Mouse (Mus musculus) forebrain, embryonic 10.5 days (tissue): Measurements from ENCODE around the gene Selenof. TPM values are rescaled to one million over a fixed set of nuclear protein-coding genes. Genes with fewer than 3 reads are reported as not detected.

ENCODE experiments used
- DNase-seq: peaks from one replicate; pipeline ENCODE4 v3.0.0-alpha.2; 2017; ENCODE audit warnings: low spot score; ENCODE audit errors: extremely low spot score
- H3K27ac ChIP-seq: fragments of 300-500 bp; sonication (generic); 2 replicates; pipeline ENCODE4 v1.5.1; 2016; ENCODE audit warnings: mild to moderate bottlenecking
- H3K27me3 ChIP-seq: fragments of 300-500 bp; sonication (generic); 2 replicates; pipeline ENCODE4 v1.6.1; 2016; ENCODE audit warnings: mild to moderate bottlenecking; ENCODE audit not compliant: poor library complexity, severe bottlenecking
- H3K36me3 ChIP-seq: fragments of 300-500 bp; sonication (generic); replicated peaks from 2 replicates; pipeline ENCODE4 v1.6.1; 2016; ENCODE audit warnings: mild to moderate bottlenecking, moderate library complexity
- H3K4me1 ChIP-seq: fragments of 300-500 bp; sonication (generic); 2 replicates; pipeline ENCODE4 v1.6.1; 2016
- H3K4me3 ChIP-seq: fragments of 300-500 bp; sonication (generic); 2 replicates; pipeline ENCODE4 v1.5.1; 2016; ENCODE audit warnings: mild to moderate bottlenecking, moderate library complexity
- H3K9me3 ChIP-seq: fragments of 300-500 bp; sonication (generic); 2 replicates; pipeline ENCODE4 v1.6.1; 2016; ENCODE audit warnings: mild to moderate bottlenecking, moderate library complexity
- WGBS: fragments of 180-500 bp; shearing (Covaris S2); methylation state at CpG from one replicate; pipeline ENCODE4 v1.1.7; 2016; 5-methylcytosine and 5-hydroxymethylcytosine counted together
- polyA plus RNA-seq: library from polyadenylated mRNA; unstranded; fragments of >200 nt; fragmentation: Nextera tagmentation; extraction: Ambion mirVana; gene quantifications from 2 replicates; pipeline ENCODE4 v1.2.1, GENCODE M21; 2016

Selenof gene
- polyA plus RNA-seq, 1 experiment from 2014 or later = 480 TPM

DNA sequence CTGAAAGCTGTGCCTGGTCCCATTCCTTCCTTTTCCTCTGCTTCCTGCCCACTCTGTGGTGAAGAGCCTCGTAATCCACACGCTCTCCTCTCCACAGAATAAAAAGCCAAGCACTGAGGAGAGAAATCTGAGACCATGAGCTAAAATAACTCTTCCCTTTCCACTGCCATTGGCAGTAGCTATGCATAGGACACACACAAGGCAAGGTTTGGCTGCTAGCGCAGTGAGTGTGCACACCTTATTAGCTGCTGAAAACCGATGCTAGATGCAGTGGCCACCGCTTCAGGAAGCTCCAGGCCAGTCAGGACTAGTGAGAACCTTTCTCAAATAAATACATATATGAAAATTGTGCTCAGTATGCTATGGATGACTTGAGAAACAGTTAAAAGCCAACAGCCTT, 20.1 kb upstream of the Selenof start:
- 92% methylated on average over 5 of the region's 5 CpGs for WGBS
- Histone ChIP-seq H3K4me1 (peaks cover 51% of the 10 kb centered on the region), H3K4me3 (no peak overlapping the region), H3K27me3 (no peaks in the 10 kb centered on the region), H3K9me3 (no peaks in the 10 kb centered on the region), H3K27ac (no peak overlapping the region), H3K36me3 (no peaks in the 10 kb centered on the region)
- no peak for DNase-seq

DNA sequence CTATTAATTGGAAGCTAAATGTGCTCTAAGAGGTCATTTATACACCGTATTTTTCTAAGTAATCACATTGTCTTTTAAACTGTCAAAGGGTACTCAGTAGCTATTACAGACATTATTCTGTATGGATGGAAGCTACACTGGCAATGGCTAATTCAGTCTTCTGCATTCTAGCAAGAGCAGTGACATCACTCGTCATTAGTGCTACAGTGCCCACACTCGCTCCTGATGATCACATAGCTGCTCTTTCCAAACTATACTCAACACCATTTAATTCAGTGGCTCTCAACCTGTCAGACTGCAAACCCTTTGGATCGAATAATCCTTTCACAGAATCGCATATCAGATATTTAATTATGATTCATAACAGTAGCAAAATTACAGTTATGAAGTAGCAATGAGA, 19.4 kb upstream of the Selenof start:
- no peaks in the 10 kb centered on the region for H3K27me3 ChIP-seq
- no peak overlapping the region for H3K27ac ChIP-seq
- no peak for DNase-seq
- no peaks in the 10 kb centered on the region for H3K36me3 ChIP-seq
- H3K9me3 ChIP-seq = no peaks in the 10 kb centered on the region
- H3K4me1 ChIP-seq = peaks cover 47% of the 10 kb centered on the region
- no peak overlapping the region for H3K4me3 ChIP-seq
- 93% methylated on average over 5 of the region's 5 CpGs for WGBS

GRCm38 (mm10) chr3:144551416-144551815, 18.7 kb upstream of the Selenof start:
- no peaks in the 10 kb centered on the region for H3K9me3 ChIP-seq
- 87% methylated on average over 4 of the region's 4 CpGs for WGBS
- no peaks in the 10 kb centered on the region for H3K27me3 ChIP-seq
- no peak overlapping the region for H3K27ac ChIP-seq
- no peak for DNase-seq
- no peak overlapping the region for H3K4me3 ChIP-seq
- H3K36me3 ChIP-seq = no peaks in the 10 kb centered on the region
- H3K4me1 ChIP-seq = peaks cover 47% of the 10 kb centered on the region

GRCm38 (mm10) chr3:144553942-144554341, 16.2 kb upstream of the Selenof start:
- H3K27ac ChIP-seq = no peak overlapping the region
- no peaks in the 10 kb centered on the region for H3K36me3 ChIP-seq
- peaks cover 63% of the 10 kb centered on the region for H3K4me1 ChIP-seq
- 70% methylated on average over 7 of the region's 7 CpGs for WGBS
- no peak for DNase-seq
- H3K27me3 ChIP-seq = no peaks in the 10 kb centered on the region
- H3K4me3 ChIP-seq = no peak overlapping the region
- no peaks in the 10 kb centered on the region for H3K9me3 ChIP-seq

- Histone ChIP-seq H3K36me3 (no peaks in the 10 kb centered on the region), H3K27me3 (no peaks in the 10 kb centered on the region), H3K4me1 (peaks cover 69% of the 10 kb centered on the region), H3K9me3 (no peaks in the 10 kb centered on the region), H3K27ac (peak overlapping the region; percentile 56; the same call in 1 of the 2 replicates), H3K4me3 (no peak overlapping the region; the same call in 1 of the 2 replicates)
- no peak for DNase-seq
- WGBS = 71% methylated on average over 9 of the region's 9 CpGs
Measured at GRCm38 (mm10) chr3:144554503-144554902, 15.6 kb upstream of the Selenof start.

DNA sequence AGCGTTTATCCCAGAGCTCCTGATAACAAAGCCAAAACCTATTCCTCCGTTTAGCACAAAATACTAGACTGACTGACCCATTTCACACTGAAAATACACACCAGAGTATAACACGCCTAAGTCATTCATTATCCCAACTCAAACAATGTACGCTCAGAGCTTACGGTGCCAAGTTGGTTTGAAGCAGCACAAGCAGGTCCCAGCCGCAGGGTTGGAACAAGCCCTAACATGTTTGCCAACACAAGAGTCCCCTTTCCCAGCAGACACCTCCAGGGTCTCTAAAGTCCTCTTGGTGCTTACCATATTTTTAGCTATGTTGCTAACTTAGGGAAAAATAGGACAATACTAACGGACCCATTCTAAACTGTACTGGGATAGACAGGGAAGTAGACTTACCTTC, 15.0 kb upstream of the Selenof start:
- Histone ChIP-seq H3K9me3 (no peaks in the 10 kb centered on the region), H3K4me1 (peaks cover 71% of the 10 kb centered on the region), H3K27ac (no peak overlapping the region), H3K36me3 (no peaks in the 10 kb centered on the region), H3K27me3 (no peaks in the 10 kb centered on the region), H3K4me3 (no peak overlapping the region)
- 89% methylated on average over 7 of the region's 7 CpGs for WGBS
- DNase-seq = no peak

- peak overlapping the region; percentile 42 for H3K4me3 ChIP-seq
- H3K4me1 ChIP-seq = peaks cover 68% of the 10 kb centered on the region
- H3K36me3 ChIP-seq = peaks cover 6% of the 10 kb centered on the region
- DNase-seq = peak; percentile 26
- WGBS = 3% methylated on average over 16 of the region's 16 CpGs
- peak overlapping the region; percentile 80 for H3K27ac ChIP-seq
- peaks cover 5% of the 10 kb centered on the region; the same call in 1 of the 2 replicates for H3K9me3 ChIP-seq
- no peaks in the 10 kb centered on the region for H3K27me3 ChIP-seq
Measured at GRCm38 (mm10) chr3:144556625-144557324, 13.3 kb upstream of the Selenof start.

DNA sequence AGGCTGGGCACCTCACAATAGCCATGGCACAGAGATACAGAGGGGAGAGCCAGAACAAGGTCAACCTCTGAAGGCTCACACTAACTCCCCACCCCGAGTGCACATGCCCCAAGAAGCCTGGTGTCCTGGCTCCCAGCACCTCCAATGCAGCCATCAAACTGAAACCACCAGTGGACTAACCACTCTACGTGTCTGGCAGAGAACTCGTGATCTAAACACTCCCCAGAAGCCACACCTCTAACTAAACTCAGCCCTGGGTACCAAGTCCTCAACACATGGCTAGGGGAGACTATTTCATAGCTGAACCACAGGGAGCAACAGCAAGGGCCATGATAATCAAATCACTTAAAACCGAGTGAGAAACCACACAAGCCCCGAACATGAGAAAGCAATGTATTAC, 11.8 kb upstream of the Selenof start:
- Histone ChIP-seq H3K36me3 (peaks cover 7% of the 10 kb centered on the region), H3K4me1 (peaks cover 66% of the 10 kb centered on the region), H3K4me3 (no peak overlapping the region), H3K27ac (peak overlapping the region; percentile 58), H3K9me3 (peaks cover 6% of the 10 kb centered on the region; the same call in 1 of the 2 replicates), H3K27me3 (no peaks in the 10 kb centered on the region)
- 61% methylated on average over 5 of the region's 5 CpGs for WGBS
- DNase-seq = no peak

- peaks cover 7% of the 10 kb centered on the region for H3K36me3 ChIP-seq
- H3K9me3 ChIP-seq = peaks cover 6% of the 10 kb centered on the region; the same call in 1 of the 2 replicates
- 62% methylated on average over 22 of the region's 22 CpGs for WGBS
- peak overlapping the region; percentile 6; the same call in 1 of the 2 replicates for H3K4me3 ChIP-seq
- no peaks in the 10 kb centered on the region for H3K27me3 ChIP-seq
- no peak for DNase-seq
- peaks cover 42% of the 10 kb centered on the region for H3K4me1 ChIP-seq
- H3K27ac ChIP-seq = no peak overlapping the region
Measured at GRCm38 (mm10) chr3:144561511-144562250, 8.4 kb upstream of the Selenof start.

GRCm38 (mm10) chr3:144563916-144564315, 6.2 kb upstream of the Selenof start:
- no peak overlapping the region for H3K27ac ChIP-seq
- no peaks in the 10 kb centered on the region for H3K27me3 ChIP-seq
- peaks cover 40% of the 10 kb centered on the region for H3K4me1 ChIP-seq
- H3K9me3 ChIP-seq = peaks cover 6% of the 10 kb centered on the region; the same call in 1 of the 2 replicates
- peaks cover 7% of the 10 kb centered on the region for H3K36me3 ChIP-seq
- DNase-seq = no peak
- no peak overlapping the region for H3K4me3 ChIP-seq
- 87% methylated on average over 7 of the region's 7 CpGs for WGBS

- peaks cover 33% of the 10 kb centered on the region for H3K4me1 ChIP-seq
- 93% methylated on average over 7 of the region's 7 CpGs for WGBS
- H3K36me3 ChIP-seq = peaks cover 7% of the 10 kb centered on the region
- no peaks in the 10 kb centered on the region for H3K27me3 ChIP-seq
- H3K27ac ChIP-seq = no peak overlapping the region
- peaks cover 6% of the 10 kb centered on the region; the same call in 1 of the 2 replicates for H3K9me3 ChIP-seq
- H3K4me3 ChIP-seq = no peak overlapping the region
- DNase-seq = no peak
Measured at GRCm38 (mm10) chr3:144565212-144565611, 4.9 kb upstream of the Selenof start.

- Histone ChIP-seq H3K9me3 (no peaks in the 10 kb centered on the region), H3K4me3 (peak overlapping the region; percentile 89), H3K4me1 (peaks cover 40% of the 10 kb centered on the region), H3K36me3 (peaks cover 13% of the 10 kb centered on the region), H3K27ac (peak overlapping the region; percentile 98), H3K27me3 (no peaks in the 10 kb centered on the region)
- peak; percentile 24 for DNase-seq
- under 1% methylated on average over 21 of the region's 21 CpGs for WGBS
Measured at GRCm38 (mm10) chr3:144568861-144569361, 1.2 kb upstream of the Selenof start.
